Mouse (Mus musculus) splenic B cell, adult 2 months (primary cell): Measurements from ENCODE around the gene Adgrd1.

Experiments
- DNase-seq: peaks from one replicate; pipeline ENCODE4 v3.0.0-alpha.2; 2011; ENCODE audit warnings: low read depth, low spot score
- H3K27me3 ChIP-seq: 2 replicates; pipeline ENCODE4 v1.6.1; 2012; ENCODE audit warnings: mild to moderate bottlenecking, low read length, moderate library complexity, mixed read lengths; ENCODE audit not compliant: control insufficient read depth, poor library complexity, insufficient read depth, severe bottlenecking
- H3K36me3 ChIP-seq: 2 replicates; pipeline ENCODE4 v1.6.1; 2012; ENCODE audit warnings: mild to moderate bottlenecking, low read length, moderate library complexity, mixed read lengths; ENCODE audit not compliant: control insufficient read depth, poor library complexity, insufficient read depth, severe bottlenecking

Gene Adgrd1

DNA sequence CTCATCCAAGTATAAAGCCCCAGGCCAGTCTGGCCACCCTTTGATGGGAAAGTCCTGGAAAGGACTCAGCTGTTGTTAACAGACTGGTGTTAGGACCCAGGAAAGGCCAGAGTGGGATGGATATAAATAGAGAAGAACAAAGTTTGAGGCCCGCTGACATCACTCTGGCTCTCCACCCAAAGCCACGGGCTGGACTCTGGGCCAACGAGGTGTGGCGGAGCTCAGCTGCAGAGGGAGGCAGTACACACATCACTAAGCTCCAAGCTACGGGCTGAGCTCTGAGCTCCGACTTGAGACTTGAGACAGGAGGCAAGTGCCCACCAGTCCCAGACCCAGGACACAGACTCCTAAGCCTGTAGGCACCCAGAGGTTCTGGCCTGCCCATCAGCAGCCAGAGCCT, at the start of gene Adgrd1:
Gene Adgrd1 (plus strand): TSS at position 240 of the 400 bp plus-strand sequence.
- no peaks in the 10 kb centered on the region for H3K27me3 ChIP-seq
- DNase-seq: no peak
- no peaks in the 10 kb centered on the region for H3K36me3 ChIP-seq

DNA sequence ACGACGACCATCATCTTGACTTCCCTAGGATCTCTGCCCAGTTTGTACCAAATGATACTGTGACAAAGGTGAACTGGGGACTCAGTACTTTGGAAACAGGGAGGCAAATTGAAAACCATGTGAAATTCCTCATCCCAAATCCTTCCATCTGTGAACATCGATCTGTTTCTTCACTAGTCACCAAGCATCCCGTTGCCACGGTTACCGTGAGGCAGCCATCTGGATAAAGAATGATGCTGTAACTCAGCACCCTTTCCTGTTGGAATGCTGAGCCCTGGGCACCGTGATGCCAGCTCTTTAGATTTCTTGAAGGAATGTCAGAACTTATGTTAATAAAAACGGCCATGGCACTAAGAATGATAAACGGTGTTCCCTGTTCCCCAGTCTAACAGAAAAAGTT, 47.2 kb upstream of the Adgrd1 start:
- Histone ChIP-seq H3K36me3 (no peaks in the 10 kb centered on the region), H3K27me3 (no peaks in the 10 kb centered on the region)
- DNase-seq: no peak

DNA sequence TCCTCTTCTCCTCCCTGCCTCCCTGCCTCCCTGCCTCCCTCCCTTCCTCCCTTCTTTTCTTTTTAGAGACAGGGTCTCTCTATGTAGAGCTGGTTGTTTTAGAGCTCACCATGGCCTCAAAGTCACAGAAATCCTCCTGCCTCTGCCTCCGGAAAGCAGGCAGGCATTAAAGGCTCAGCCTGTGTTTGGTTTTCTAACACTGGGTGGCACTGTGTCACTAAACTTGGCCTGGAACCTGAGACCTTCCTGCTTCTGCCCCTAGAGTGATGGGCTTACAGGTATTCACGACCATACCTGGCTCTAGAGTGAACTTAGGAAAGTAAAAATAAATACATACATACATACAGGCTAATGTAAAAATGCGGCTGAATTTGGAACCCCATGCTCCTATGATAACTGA, 44.6 kb upstream of the Adgrd1 start:
- Histone ChIP-seq H3K36me3 (no peaks in the 10 kb centered on the region), H3K27me3 (no peaks in the 10 kb centered on the region)
- DNase-seq: no peak

DNA sequence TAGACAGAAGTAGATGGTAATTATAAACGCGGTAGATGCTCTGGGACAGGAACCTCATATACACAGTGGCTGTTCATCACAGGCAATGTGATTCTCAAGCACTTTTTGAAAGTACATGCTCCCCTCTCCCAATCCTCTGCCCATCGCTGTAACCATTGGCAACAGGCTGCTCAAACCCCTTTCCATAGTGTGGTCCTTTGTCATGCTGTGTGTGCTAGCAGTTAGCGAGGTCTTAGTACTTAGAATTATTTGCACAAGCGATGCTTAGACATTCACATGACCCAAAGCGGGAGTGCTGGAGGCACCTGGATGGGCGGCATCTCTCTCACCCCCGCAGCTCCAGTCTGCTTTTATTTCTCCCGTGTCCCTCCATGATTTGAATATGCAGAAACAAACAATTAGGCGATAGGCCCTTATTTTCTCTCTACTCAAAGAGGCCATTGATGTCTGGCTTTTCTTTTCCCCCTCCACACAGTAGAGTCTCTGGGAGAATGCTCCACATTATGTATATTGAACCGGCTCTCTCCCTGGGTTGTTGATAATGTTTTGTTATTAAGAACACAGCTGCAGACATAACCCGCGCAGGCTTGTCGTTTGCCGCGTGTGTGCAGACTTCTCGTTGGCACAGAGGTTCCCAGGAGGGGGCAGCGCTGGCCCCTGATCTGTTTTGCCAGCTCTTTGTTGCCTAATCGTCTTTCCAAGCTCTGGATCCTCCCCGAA, 43.8 kb upstream of the Adgrd1 start:
- no peak for DNase-seq

DNA sequence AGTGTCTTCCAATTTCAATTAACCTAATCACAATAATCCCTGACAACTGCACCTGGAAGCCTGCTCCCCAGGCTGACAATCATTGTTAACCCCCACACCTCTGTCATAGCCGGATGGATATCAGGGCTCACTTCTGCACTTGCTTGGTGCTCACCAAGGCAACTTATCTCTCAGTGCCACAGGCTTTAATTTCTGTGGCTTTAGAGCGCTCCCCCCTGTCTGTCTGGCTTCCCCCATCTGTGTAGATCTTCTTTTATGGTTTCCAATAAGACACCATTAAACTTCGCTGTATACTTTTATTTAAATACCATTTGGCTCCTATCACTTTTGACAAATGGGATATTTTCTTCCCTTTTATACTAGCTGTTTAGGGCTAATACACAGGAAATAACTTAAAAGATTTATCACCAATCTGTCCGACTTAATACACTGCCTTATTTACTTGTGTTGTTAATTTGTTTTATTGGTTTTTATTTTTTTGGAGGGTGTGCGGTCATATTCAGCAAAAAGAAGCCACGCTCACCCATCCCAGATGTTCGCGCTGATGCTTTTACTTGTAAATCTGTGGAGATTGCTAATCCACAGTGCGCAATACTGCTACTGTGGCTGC, 41.8 kb upstream of the Adgrd1 start:
- H3K36me3 ChIP-seq: no peaks in the 10 kb centered on the region
- no peaks in the 10 kb centered on the region for H3K27me3 ChIP-seq
- DNase-seq: no peak

More for the DNA sequence above, 43.8 kb upstream of the Adgrd1 start:
- Histone ChIP-seq H3K36me3 (no peaks in the 10 kb centered on the region), H3K27me3 (no peaks in the 10 kb centered on the region)

DNA sequence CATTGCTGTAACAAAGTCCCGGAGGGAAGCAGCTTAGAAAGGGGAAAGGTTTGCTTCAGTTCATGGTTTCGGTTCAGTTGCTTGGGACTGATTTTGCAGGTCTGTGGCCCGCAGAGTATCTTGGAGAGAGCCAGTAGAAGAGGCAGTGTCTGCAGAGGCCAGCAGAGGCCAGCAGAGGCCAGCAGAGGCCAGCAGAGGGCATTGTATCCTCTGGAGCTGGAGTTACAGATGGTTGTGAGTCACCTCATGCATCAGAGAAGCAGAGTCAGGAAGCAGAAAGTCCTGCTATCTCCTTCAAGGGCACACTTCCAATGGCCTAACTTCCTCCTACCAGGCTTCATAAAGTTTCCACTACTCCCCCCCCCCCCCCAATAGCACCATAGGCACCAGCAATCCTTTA, 37.4 kb upstream of the Adgrd1 start:
- no peaks in the 10 kb centered on the region for H3K27me3 ChIP-seq
- DNase-seq: peak; percentile 32
- H3K36me3 ChIP-seq: no peaks in the 10 kb centered on the region

DNA sequence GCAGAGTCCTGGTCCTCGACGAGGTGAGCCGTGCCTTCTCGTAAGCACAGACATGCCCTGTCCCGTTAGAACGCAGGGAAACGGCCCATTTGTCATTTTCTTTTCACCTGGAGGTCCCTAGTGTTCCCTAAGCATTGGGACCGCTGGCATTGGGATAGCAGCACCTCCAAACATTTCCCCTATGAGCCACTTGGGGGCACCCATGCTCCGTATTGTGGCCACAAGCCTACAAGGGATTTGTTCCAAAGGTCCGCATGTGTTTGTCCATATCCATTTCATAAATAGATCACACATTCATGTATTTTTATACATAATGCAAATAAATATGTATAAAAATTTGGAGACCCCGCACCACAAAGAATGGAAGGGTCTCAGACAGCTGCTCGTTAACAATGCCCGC, 35.0 kb upstream of the Adgrd1 start:
- Histone ChIP-seq H3K27me3 (no peaks in the 10 kb centered on the region), H3K36me3 (no peaks in the 10 kb centered on the region)
- peak; percentile 70 for DNase-seq

DNA sequence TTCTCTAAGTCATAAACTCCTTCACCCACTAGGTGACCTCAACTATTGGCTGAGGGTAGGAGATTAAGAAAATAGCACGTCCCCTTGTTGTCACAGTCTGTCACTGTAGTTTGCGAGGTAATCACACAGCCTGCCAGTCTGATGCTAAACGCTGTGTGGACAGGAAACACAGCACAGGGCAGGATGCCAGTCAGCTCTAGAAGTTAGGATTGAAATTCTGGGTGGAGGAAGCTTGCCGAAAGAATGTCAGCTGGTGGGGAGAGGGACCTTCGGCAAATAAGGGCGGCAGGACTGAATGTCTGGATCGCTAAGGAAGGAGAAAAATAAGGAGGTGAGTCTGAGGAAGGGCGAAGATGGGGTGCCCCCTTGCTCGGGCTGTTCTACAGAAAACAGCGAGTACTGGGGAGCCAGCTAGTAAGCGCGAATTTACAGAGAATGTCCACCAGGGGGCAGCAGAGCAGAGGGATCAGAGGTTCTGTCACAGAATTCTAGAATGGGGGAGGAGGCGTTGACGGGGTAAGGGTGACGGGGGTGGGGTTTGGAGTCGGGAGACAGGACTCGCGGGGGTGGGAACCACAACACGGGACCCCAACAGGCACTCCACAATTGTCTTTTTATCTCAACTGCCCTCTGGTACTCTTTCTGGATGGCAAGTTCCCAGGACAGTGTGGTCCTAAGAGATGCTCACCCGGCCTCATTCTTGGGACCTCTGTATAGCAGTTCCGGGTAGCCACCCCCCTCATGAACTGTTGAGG, 33.3 kb upstream of the Adgrd1 start:
- H3K36me3 ChIP-seq: no peaks in the 10 kb centered on the region
- H3K27me3 ChIP-seq: no peaks in the 10 kb centered on the region
- peak; percentile 87 for DNase-seq

DNA sequence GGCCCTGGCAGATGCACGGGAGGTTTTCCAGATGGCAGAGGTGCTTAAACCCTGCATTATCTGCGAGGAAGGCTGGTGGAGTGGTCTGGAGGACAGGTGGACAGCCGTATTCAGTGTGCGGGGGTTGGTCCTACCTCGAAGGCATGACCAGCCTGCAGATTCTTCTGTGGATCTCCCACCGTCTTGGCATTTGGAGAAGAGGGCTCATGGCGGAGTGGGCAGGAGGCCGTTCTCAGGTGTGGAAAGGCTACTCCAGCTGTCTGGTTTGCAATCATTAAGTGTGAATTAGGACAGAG, 32.8 kb upstream of the Adgrd1 start:
- Histone ChIP-seq H3K27me3 (no peaks in the 10 kb centered on the region), H3K36me3 (no peaks in the 10 kb centered on the region)
- DNase-seq: no peak

DNA sequence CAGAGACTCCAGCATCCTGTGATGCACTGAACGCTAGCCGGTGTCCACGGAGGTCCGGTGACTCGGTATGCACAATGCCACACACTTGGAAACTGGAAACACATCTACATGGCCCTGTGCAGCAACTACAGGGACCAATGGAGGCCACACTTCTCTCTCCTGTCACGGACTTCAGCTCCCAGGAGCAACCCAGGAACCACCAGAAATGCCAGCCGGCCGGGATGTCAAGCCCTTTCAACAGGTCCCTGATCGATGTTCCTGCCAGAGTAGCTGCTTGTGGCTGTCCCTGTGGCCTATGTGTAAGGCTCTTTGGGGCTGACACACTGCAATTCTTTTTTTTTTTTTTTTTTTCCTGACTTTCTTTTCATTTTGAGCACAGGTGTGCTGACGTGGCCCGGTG, 32.4 kb upstream of the Adgrd1 start:
- no peaks in the 10 kb centered on the region for H3K36me3 ChIP-seq
- H3K27me3 ChIP-seq: no peaks in the 10 kb centered on the region
- no peak for DNase-seq

DNA sequence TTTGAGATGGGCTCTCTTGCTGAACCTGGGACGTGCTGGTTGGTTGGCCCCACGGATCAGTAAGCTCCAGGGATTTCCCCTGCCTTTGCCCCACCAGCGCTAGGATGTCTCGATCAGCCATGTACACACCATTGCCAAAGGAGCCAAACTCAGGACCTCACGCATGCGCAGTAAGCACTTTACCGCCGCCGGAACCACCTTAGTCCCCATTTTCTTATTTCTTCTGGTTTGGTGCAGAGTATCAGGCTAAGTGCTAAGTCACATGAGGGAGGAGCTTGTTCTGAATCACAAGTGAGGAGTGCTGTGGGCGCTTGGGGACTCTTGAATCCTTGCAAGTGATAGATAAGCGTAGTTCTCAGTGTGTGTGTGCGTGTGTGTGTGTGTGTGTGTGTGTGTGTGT, 31.2 kb upstream of the Adgrd1 start:
- no peak for DNase-seq
- H3K27me3 ChIP-seq: no peaks in the 10 kb centered on the region
- H3K36me3 ChIP-seq: no peaks in the 10 kb centered on the region

DNA sequence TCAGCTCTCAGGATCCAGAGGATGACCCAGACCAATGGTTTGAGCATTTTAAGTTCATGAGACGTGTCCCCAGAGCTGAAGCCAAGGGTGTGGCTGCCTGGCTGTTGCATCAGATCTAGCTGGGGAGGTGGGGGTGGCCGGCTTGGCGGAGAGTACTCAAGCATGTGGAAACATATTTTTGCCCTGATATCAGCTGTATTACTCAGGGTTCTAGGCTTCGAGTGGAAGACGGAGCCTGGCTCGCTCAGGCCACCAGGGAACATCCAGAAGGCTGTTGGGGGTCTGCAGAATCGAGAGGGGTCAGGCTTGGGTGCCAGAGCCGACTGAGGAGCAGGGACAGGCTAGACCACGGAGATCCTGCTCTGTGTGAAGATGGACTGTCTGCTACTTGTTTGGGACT, 30.6 kb upstream of the Adgrd1 start:
- no peak for DNase-seq
- Histone ChIP-seq H3K27me3 (no peaks in the 10 kb centered on the region), H3K36me3 (no peaks in the 10 kb centered on the region)

DNA sequence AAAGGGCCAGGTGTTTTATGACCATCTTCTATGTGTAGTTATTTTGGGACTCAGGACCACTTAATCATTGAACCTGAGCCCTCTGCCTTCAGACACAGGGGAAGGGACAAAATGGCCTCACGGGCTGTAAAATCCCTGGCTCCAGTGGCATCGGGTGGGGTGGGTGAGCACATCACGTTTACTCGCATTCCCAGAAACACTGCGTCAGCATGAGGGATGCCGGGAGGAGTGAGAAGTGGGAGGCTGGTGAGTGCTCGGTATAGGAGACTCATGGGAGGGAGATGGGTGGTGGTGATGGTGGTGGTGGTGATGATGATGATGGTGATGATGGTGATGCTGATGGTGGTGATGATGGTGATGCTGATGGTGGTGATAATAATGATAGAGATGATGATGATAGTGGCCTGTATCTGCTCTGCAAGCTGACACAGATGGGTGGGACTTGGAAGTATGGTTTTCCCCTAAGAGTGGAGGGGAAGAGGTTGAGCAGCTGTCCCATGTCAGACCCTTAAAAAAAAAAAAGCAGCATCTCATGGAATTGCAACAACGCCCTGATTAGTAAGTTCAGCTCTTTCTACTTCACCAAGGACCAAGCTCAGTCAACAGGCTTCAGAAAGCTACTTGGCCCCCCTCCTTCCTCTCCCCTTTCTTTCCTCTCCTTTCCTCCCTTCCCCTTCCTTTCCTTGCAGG, 29.9 kb upstream of the Adgrd1 start:
- Histone ChIP-seq H3K27me3 (no peaks in the 10 kb centered on the region), H3K36me3 (no peaks in the 10 kb centered on the region)
- DNase-seq: no peak

DNA sequence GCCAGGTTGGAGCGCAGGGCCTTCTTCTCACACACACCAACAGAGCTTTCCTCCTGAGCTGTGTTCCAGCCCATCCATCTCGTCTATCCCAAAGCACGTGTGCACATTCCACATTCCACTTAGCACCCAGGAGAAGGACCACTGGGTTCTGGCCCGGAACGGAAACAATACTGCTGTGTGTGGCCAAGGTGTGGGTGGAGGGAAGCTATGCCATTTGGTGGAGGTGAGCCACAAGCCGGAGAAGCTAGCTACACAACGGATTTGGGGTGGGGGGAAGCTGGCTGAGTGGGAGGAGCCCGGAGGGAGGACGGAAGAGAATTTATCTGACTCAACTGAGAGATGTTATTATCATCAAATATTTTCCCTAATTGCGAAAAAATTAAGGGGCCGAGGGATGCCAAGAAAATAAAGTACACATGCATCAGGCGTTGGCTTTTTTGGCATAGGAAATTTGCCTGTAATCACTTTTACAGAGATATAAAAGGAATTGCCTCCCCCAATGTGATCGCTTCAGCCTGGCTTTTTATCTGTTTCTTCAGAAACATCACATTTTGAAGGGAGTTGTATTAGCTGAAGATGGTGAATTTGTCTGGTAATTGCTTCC, 29.2 kb upstream of the Adgrd1 start:
- H3K36me3 ChIP-seq: no peaks in the 10 kb centered on the region
- no peaks in the 10 kb centered on the region for H3K27me3 ChIP-seq
- no peak for DNase-seq
